Mouse (Mus musculus): ENCODE measurements around the gene Stmn1.

Gene Stmn1

DNA sequence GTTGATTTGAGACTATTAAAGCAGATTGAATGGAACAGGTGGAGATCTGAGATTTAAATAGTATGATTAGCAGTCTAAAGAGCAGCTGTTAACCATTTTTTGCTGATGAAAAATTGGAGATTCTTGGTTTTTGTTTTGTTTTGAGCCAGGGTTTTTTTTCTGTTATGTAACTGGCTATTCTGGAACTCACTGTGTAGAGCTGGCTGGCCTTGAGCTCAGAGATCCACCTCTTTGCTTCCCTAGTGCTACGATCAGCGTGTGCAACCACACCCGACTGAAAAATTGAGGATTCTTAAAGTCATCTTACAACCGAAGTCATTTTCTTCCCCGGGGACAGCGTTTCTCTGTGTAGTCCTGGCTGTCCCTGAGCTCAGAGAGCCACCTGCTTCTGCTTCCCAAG, 43.6 kb downstream of the Stmn1 start:
- no peak for DNase-seq (ENCODE audit: low read depth in 2 of 2, low spot score in 2 of 2)

DNA sequence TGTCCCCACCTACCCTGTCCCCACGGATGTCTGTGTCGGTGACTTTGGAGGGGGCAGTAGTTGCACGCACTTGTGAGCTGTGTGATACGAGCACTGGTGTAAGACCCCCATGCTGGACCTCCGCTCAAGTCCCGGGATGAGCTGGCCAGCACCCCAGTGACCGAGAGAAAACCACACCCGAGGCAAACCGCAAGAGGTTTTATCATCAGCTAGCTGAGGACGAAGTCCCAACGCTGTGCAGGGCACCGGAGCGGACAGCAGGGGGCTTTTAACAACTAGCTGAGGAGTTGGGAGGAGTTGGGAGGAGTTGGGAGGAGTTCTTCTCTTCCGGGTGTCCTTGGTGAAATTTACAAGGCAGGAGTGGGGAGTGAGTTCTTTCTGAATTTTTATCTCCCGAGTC, 44.7 kb downstream of the Stmn1 start:
- no peak for DNase-seq (ENCODE audit: low read depth in 2 of 2, low spot score in 2 of 2)

DNA sequence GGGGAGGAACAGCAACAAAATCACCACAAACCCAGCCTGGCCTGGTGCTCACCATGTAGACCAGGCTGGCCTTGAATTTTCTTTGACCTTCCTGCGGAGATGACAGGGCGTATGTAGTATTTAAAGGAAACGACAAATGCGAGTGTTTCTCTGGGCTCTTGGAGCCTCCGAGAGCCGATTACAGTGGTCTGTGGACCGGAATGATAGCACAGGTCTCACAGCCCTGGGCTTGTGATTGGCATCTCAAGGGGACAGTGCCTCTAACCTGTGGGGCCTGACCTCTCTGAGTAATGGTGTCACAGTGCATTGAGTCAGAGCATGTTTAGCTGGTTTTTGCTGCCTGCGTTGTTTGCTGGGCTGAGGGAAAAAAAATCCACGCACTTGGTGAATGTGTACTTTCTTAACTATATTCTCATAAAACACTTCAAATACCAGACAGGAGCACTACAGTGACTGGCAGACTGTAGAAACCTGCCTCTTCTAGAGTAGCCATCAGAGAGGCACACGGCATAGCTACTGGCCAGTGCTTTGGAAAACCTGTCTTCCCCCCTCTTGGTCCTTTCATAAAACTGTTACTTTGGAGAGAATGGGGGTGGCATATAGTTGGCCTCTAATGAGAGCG, 46.3 kb downstream of the Stmn1 start:
- DNase-seq (ENCODE audit: low read depth in 2 of 2, low spot score in 2 of 2), result no peak

DNA sequence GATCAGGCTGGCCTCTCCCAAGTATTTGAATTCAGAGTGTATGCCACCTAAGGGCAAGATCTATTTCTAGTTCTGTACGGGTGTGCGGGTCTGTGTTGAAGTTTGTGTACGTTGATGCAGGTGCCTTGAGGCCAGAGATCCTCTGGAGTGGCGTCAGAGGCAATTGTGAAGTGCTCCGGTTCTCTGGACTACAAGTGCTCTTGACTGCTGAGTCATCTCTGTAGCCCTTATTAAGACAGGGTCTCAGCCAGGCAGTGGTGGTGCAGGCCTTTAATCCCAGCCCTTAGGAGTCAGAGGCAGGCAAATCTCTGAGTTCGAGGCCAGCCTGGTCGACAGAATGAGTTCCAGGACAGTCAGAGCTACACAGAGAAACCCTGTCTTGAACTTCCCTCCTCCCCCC, 47.5 kb downstream of the Stmn1 start:
- DNase-seq (ENCODE audit: low read depth in 2 of 2, low spot score in 2 of 2), result no peak

DNA sequence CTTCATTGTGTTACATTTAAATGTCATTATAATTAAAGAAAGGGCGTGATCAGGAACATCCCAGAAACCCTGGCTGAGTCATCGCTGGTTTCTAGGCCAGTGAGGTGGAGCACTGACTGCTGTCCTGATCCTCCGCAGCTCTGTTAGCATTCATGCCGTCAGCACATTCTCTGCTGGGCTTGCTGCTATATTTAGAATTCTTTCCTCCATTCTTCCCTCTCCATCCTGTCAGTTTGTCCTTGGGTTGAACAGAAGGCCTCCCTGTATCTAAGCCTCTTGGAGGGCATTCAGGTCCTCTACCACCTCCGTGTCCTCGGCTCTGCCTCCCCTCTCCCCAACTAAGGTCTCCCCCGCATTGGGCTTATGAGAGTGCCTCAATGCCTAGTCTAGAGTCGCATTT, 48.9 kb downstream of the Stmn1 start:
- DNase-seq (ENCODE audit: low read depth in 2 of 2, low spot score in 2 of 2), result no peak

DNA sequence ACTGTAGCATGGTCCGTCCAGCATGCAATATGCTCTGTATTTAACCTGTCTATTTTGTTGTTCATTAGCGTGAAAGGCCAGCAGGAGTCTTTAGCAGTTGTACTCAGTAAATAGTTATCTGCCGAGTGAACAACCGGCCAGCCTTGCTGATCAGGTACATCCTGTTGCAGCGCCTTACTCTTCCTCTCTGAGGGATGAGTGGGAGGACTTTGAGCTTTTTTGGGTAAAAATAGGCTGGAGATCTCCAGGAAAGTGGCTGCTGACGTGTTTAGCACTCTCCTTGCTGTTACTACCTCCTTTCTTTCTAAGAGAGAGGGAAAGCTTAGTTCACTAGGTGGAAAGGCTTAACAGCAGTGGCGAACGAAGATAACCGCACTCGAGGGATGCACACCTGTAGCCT, 49.6 kb downstream of the Stmn1 start:
- no peak for DNase-seq (ENCODE audit: low read depth in 2 of 2, low spot score in 2 of 2)

DNA sequence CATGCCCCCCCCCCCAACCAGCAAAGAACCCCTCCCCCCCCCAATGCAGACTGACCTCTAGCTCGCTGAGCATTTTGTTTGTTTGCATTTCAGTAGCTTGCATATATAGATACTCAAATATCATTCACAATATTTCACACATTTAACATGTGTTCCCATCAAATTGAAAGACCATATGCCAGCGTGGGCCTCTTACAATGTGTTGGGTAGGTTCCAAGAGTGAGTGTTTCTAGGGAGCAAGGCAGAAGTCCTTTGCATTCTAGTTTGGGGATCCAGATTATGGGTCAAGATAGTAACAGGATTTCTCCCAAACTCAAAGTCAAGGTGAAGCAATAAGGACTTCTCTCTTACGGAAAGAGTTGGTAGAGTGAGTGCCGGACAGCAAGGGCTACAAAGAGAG, 50.4 kb downstream of the Stmn1 start:
- no peak for DNase-seq (ENCODE audit: low read depth in 2 of 2, low spot score in 2 of 2)

DNA sequence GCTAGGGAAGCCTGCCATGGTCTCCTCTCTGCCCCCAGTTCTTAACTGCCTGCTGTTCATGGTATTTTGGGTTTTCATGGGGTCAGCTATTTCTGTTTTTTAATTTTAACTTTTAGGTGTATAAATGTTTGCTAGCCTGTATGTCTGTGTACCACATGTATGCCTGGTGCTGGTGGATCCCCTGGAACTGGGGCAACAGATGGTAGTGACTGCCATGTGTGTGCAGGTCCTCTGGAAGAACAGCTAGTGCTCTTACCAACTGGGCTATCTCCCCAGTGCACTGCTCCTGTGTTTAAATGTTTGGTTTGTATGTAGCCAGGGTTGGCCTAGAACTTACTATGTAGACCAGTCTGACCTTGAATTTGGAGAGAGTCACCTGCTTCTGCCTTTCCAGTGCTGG, 51.2 kb downstream of the Stmn1 start:
- DNase-seq (ENCODE audit: low read depth in 2 of 2, low spot score in 2 of 2), result no peak
